Mouse (Mus musculus) liver, embryonic 13.5 days (tissue): Measurements from ENCODE around the gene Lect2. TPM values are rescaled to one million over a fixed set of nuclear protein-coding genes. Genes with fewer than 3 reads are reported as not detected.
A peak's percentile ranks its signal among the peaks of the same experiment; 100 is the strongest.

ENCODE experiments used
- ATAC-seq: fragments of 200-750 bp; cut with Nextera tagmentation; 2 replicates; pipeline ENCODE4 v1.8.0; 2017; ENCODE audit warnings: low read depth, mild to moderate bottlenecking, moderate number of reproducible peaks, moderate library complexity
- DNase-seq: peaks from one replicate; pipeline ENCODE4 v3.0.0; 2022
- H3K27ac ChIP-seq: fragments of 300-500 bp; sonication (generic); 2 replicates; pipeline ENCODE4 v1.5.1; 2015; ENCODE audit warnings: moderate library complexity, mild to moderate bottlenecking, inconsistent platforms
- H3K27me3 ChIP-seq: fragments of 300-500 bp; sonication (generic); 2 replicates; pipeline ENCODE4 v1.6.1; 2015; ENCODE audit warnings: mild to moderate bottlenecking, inconsistent platforms
- H3K36me3 ChIP-seq: fragments of 300-500 bp; sonication (generic); 2 replicates; pipeline ENCODE4 v1.6.1; 2015; ENCODE audit warnings: mild to moderate bottlenecking, inconsistent platforms
- H3K4me1 ChIP-seq: fragments of 300-500 bp; sonication (generic); replicated peaks from 2 replicates; pipeline ENCODE4 v1.6.1; 2015; ENCODE audit warnings: inconsistent platforms
- H3K4me2 ChIP-seq: fragments of 300-500 bp; sonication (generic); 2 replicates; pipeline ENCODE4 v1.6.1; 2015; ENCODE audit warnings: inconsistent platforms, mild to moderate bottlenecking, moderate library complexity
- H3K4me3 ChIP-seq: fragments of 300-500 bp; sonication (generic); replicated peaks from 2 replicates; pipeline ENCODE4 v1.5.1; 2015; ENCODE audit warnings: mild to moderate bottlenecking, inconsistent platforms
- H3K9ac ChIP-seq: fragments of 300-500 bp; sonication (generic); 2 replicates; pipeline ENCODE4 v1.6.1; 2015; ENCODE audit warnings: mild to moderate bottlenecking, inconsistent platforms
- H3K9me3 ChIP-seq: fragments of 300-500 bp; sonication (generic); replicated peaks from 2 replicates; pipeline ENCODE4 v1.6.1; 2016; ENCODE audit warnings: inconsistent platforms
- WGBS: fragments of 180-500 bp; shearing (Covaris S2); methylation state at CpG from one replicate; pipeline ENCODE4 v1.1.7; 2015; ENCODE audit not compliant: insufficient replicate concordance; 5-methylcytosine and 5-hydroxymethylcytosine counted together
- polyA plus RNA-seq: library from polyadenylated mRNA; unstranded; fragments of >200 nt; fragmentation: Nextera tagmentation; extraction: Ambion mirVana; gene quantifications from 2 replicates; pipeline ENCODE4 v1.2.1, GENCODE M21; 2015

Gene Lect2
- polyA plus RNA-seq, 1 experiment from 2014 or later, result 57.8 TPM

DNA sequence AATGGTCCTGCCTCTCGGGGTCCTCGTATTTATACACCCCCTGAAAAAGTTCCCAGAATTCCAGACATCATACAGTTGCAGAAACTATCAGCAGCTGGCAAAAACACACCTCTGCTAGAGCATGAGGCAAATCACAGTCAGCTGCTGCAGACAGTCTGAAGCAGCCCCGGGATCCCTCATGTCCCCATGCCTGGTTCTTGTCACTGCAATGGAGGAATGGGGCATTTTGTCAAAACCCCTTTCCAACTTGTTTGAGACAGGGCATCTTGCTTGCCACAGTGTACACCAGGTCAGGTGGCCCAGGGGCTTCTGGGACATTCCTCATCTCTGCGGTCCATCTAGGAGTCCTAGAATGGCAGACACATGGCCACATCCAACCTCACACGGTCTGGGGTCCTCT is 13.4 kb downstream of the Lect2 start:
- Histone ChIP-seq H3K4me2 (no peak overlapping the region), H3K27me3 (no peaks in the 10 kb centered on the region), H3K9me3 (no peaks in the 10 kb centered on the region), H3K27ac (no peak overlapping the region), H3K4me1 (no peaks in the 10 kb centered on the region), H3K4me3 (no peak overlapping the region), H3K9ac (no peak overlapping the region), H3K36me3 (no peaks in the 10 kb centered on the region)
- DNase-seq (no peak), ATAC-seq (no peak)
- 70% methylated on average over 5 of the region's 5 CpGs for WGBS

DNA sequence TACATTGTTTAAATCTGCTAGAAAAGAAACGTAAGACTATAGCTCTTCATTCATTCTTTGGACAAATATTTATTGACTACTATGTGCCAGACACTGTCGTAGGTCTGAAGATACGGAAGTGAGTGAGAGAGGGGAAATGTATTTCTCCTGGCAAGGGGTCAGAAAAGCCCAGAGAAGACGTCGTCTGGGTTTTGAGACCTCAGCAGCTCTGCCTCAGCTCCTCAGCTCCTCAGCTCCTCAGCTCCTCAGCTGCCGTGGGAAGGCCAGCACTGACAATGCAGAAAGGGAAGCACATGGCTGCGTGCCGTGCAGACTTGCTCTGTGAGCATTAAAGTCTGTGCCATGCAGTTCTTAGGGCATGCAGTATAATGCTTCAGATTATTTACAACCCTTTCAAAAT is 18.6 kb downstream of the Lect2 start:
- Histone ChIP-seq H3K9me3 (no peaks in the 10 kb centered on the region), H3K27me3 (no peaks in the 10 kb centered on the region), H3K9ac (no peak overlapping the region), H3K4me1 (no peaks in the 10 kb centered on the region), H3K36me3 (no peaks in the 10 kb centered on the region), H3K4me3 (no peak overlapping the region), H3K4me2 (no peak overlapping the region), H3K27ac (no peak overlapping the region)
- DNase-seq, result no peak
- WGBS, result 29% methylated on average over 8 of the region's 8 CpGs
- no peak for ATAC-seq

GRCm38 (mm10) chr13:56529031-56529430 is 19.3 kb downstream of the Lect2 start:
- no peak for ATAC-seq

DNA sequence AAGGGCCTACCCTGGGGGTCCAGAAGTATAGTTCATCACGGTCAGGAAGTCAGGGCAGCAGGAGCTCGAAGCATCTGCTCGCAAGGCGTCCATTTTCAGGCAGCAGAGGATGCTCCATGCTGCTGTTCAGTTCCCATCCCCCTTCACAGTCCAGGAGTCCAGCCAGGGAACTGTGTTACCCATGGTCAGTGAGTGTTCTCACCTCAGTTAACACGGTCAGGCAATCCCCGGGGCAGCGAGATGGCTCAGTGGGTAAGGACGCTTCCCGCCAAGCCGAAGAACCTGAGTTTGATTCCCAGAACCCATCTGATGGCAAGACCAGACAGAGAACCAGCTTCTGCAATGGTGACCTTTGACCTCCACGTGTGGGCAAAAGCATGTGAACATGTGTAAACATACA is 20.0 kb downstream of the Lect2 start:
- Histone ChIP-seq H3K36me3 (no peaks in the 10 kb centered on the region), H3K27ac (no peak overlapping the region), H3K4me1 (no peaks in the 10 kb centered on the region), H3K4me3 (no peak overlapping the region), H3K9me3 (no peaks in the 10 kb centered on the region), H3K4me2 (no peak overlapping the region), H3K9ac (no peak overlapping the region), H3K27me3 (no peaks in the 10 kb centered on the region)
- WGBS, result 80% methylated on average over 11 of the region's 11 CpGs
- ATAC-seq, result no peak
- DNase-seq, result no peak

More at GRCm38 (mm10) chr13:56529031-56529430, 19.3 kb downstream of the Lect2 start:
- Histone ChIP-seq H3K27me3 (no peaks in the 10 kb centered on the region), H3K9ac (no peak overlapping the region), H3K4me3 (no peak overlapping the region), H3K4me2 (no peak overlapping the region), H3K36me3 (no peaks in the 10 kb centered on the region), H3K9me3 (no peaks in the 10 kb centered on the region), H3K4me1 (no peaks in the 10 kb centered on the region), H3K27ac (no peak overlapping the region)
- WGBS, result 31% methylated on average over 4 of the region's 4 CpGs
- DNase-seq, result no peak

DNA sequence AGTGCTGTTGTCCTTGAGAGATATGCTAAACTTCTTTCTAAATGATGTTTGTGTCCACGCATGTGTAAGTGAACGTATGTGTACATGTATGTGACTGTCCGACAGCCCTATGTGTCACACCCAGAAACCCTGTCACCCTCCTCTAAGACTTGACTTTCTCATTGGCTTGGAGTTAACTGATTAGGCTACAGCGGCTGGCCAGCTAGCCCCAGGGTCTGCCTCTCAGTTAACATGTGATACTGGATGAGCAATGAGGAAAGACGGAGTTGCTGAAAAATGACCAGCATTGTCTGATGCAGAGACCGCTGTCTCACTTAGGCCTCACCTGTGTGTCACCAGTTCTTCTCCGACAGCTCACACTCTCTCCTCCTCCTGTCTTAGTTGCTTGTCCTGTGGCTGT is 20.5 kb downstream of the Lect2 start:
- H3K4me3 ChIP-seq, result no peak overlapping the region
- H3K9me3 ChIP-seq, result no peaks in the 10 kb centered on the region
- 79% methylated on average over 7 of the region's 7 CpGs for WGBS
- H3K27ac ChIP-seq, result no peak overlapping the region
- no peaks in the 10 kb centered on the region for H3K36me3 ChIP-seq
- H3K4me2 ChIP-seq, result no peak overlapping the region
- ATAC-seq (no peak), DNase-seq (no peak)
- H3K4me1 ChIP-seq, result peaks cover under 1% of the 10 kb centered on the region; the same call in 1 of the 2 replicates
- no peak overlapping the region for H3K9ac ChIP-seq
- H3K27me3 ChIP-seq, result no peaks in the 10 kb centered on the region

DNA sequence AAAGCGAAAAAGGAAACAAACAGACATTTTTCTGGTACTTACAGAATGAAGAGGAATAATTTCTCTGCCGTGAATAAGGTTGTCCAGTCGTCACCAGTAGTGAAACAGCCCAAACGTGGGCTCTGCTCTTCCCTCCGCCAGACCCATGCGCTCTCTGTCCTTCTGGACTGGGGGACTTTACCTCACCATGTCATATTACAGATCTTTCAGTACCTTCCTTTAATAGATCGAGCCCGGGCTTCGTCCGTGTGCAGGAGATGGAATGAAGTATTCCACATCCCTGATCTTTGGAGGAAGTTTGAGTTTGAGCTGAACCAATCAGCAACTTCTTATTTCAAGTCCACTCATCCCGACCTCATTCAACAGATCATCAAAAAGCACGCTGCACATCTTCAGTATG is 21.4 kb downstream of the Lect2 start:
- DNase-seq, result no peak
- no peak overlapping the region for H3K4me2 ChIP-seq
- H3K9ac ChIP-seq, result no peak overlapping the region
- H3K27ac ChIP-seq, result no peak overlapping the region
- WGBS, result 66% methylated on average over 12 of the region's 12 CpGs
- H3K4me3 ChIP-seq, result no peak overlapping the region
- peaks cover 8% of the 10 kb centered on the region for H3K4me1 ChIP-seq
- no peaks in the 10 kb centered on the region for H3K36me3 ChIP-seq
- no peaks in the 10 kb centered on the region for H3K9me3 ChIP-seq
- no peak for ATAC-seq
- H3K27me3 ChIP-seq, result no peaks in the 10 kb centered on the region

DNA sequence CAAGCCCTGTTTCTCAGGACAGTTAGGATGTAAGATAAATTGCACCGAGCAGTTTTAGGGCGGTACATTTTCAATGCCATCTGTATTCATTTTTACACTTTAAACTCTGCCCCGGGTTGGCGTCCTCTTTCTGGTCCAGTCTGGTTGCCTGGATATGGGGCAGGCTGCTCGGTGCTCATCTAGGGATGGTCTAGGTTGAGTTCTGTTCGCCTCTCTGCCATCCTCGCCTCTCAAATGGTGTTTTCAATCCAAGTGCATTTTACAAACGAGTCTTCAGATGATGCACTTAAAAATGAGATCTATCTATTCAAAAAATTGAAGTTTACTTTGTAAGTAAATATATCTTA is 25.5 kb downstream of the Lect2 start:
- ATAC-seq (no peak), DNase-seq (no peak)
- no peaks in the 10 kb centered on the region for H3K27me3 ChIP-seq
- H3K27ac ChIP-seq, result no peak overlapping the region
- no peaks in the 10 kb centered on the region for H3K9me3 ChIP-seq
- H3K9ac ChIP-seq, result peak overlapping the region; percentile 62
- 5% methylated on average over 8 of the region's 8 CpGs for WGBS
- H3K4me2 ChIP-seq, result peak overlapping the region; percentile 87
- no peaks in the 10 kb centered on the region for H3K36me3 ChIP-seq
- peak overlapping the region; percentile 65 for H3K4me3 ChIP-seq
- peaks cover 8% of the 10 kb centered on the region for H3K4me1 ChIP-seq

DNA sequence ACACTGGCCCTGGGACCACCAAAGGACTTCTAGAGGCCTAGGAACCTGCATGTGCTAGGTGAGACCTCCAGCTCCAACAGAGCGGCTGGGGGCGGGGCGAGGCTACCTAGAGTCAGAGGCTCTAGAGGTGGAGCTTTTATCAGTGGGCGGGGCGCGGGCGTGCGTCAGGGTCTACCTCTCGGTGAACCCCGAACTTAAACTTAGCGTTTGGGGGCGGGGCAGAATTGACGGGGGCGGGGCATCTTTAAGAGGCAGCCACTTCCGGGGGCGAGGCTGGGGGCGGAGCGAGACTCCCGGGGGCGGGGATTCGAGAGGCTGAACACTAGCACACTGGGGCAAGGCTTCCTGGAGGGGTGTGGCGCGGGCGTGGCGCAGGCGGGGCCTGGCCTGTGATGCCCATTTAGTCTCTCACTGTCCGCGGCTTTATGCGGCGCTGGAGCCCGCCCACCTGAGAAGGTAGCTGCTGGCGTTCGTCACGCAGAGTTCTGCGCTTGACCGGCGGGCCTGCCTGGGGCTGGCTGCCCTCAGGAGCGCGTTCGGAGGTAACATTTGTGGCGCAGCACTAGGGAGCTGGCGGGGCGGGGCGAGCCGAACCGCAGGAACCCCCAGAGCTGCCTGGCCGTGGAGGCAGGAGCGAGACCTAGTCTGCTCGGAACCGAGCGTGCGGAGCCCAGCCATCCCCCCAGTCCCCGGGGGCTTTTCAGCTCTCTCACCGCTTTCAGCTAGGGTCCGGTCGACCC is 26.1 kb downstream of the Lect2 start, which contains the start of gene Fbxl21:
Fbxl21 (plus strand) TSS at position 392 of the 740 bp plus-strand sequence.
- peak; percentile 88 for DNase-seq
- Histone ChIP-seq H3K27ac (no peak within 1 kb of the TSS), H3K4me1 (peaks cover 8% of the 10 kb centered on the region), H3K4me3 (peak within 1 kb of the TSS; percentile 65), H3K9ac (peak within 1 kb of the TSS; percentile 62), H3K27me3 (no peaks in the 10 kb centered on the region), H3K9me3 (no peaks in the 10 kb centered on the region), H3K36me3 (no peaks in the 10 kb centered on the region), H3K4me2 (peak within 1 kb of the TSS; percentile 87)
- peak; percentile 97 for ATAC-seq
- WGBS, result under 1% methylated on average over 55 of the region's 56 CpGs

GRCm38 (mm10) chr13:56516816-56517215 is 31.5 kb downstream of the Lect2 start:
- no peaks in the 10 kb centered on the region for H3K27me3 ChIP-seq
- no peak overlapping the region for H3K9ac ChIP-seq
- no peak overlapping the region for H3K27ac ChIP-seq
- H3K4me1 ChIP-seq, result no peaks in the 10 kb centered on the region
- ATAC-seq, result no peak
- H3K36me3 ChIP-seq, result no peaks in the 10 kb centered on the region
- no peak for DNase-seq
- no peaks in the 10 kb centered on the region for H3K9me3 ChIP-seq
- H3K4me3 ChIP-seq, result no peak overlapping the region
- H3K4me2 ChIP-seq, result no peak overlapping the region
- WGBS, result 47% methylated on average over 7 of the region's 7 CpGs

DNA sequence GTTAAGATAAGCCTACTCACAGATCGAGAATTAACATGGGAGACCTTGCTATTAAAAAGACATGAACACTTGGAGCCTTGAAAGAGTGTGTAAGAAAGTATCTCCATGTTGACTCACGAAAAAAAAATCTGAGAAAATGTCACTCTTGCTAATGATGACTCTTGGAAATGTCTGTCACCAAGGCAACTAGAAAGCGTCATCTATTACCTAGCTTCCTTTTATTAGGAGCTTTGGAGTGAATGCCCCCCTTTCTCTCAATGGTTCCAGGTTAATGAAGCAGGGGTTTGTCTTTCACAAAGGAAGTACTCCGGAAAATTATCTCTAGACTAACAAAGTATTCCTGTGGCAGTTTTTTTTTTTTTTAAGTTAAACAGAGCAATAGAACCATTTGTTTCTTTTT is 32.0 kb downstream of the Lect2 start:
- H3K4me1 ChIP-seq, result no peaks in the 10 kb centered on the region
- H3K9ac ChIP-seq, result no peak overlapping the region
- H3K27ac ChIP-seq, result no peak overlapping the region
- no peak for DNase-seq
- ATAC-seq, result no peak
- 53% methylated on average over 4 of the region's 4 CpGs for WGBS
- H3K4me3 ChIP-seq, result no peak overlapping the region
- H3K9me3 ChIP-seq, result no peaks in the 10 kb centered on the region
- H3K4me2 ChIP-seq, result no peak overlapping the region
- no peaks in the 10 kb centered on the region for H3K36me3 ChIP-seq
- no peaks in the 10 kb centered on the region for H3K27me3 ChIP-seq

GRCm38 (mm10) chr13:56513595-56513994 is 34.7 kb downstream of the Lect2 start:
- H3K4me3 ChIP-seq, result no peak overlapping the region
- H3K9ac ChIP-seq, result no peak overlapping the region
- ATAC-seq, result no peak
- no peaks in the 10 kb centered on the region for H3K36me3 ChIP-seq
- no peak overlapping the region for H3K27ac ChIP-seq
- DNase-seq, result no peak
- H3K27me3 ChIP-seq, result no peaks in the 10 kb centered on the region
- no peaks in the 10 kb centered on the region for H3K4me1 ChIP-seq
- H3K9me3 ChIP-seq, result no peaks in the 10 kb centered on the region
- H3K4me2 ChIP-seq, result no peak overlapping the region

- H3K4me3 ChIP-seq, result no peak overlapping the region
- no peak for DNase-seq
- H3K27ac ChIP-seq, result no peak overlapping the region
- H3K27me3 ChIP-seq, result no peaks in the 10 kb centered on the region
- WGBS, result 63% methylated on average over 2 of the region's 2 CpGs
- H3K36me3 ChIP-seq, result no peaks in the 10 kb centered on the region
- H3K9me3 ChIP-seq, result 0 out of 2 replicates have a peak, but pooled peaks cover 4% of the 10 kb centered on the region
- no peaks in the 10 kb centered on the region for H3K4me1 ChIP-seq
- no peak overlapping the region for H3K9ac ChIP-seq
- H3K4me2 ChIP-seq, result no peak overlapping the region
- no peak for ATAC-seq
These were observed 38.5 kb downstream of the Lect2 start for GRCm38 (mm10) chr13:56509796-56510195.
